Mouse (Mus musculus): ENCODE data around the gene Olfr688. TPM values are rescaled to one million over a fixed set of nuclear protein-coding genes. Genes with fewer than 3 reads are reported as not detected.

Gene Olfr688
- total RNA-seq (2021): not detected
- long read RNA-seq, experiment 1: 0 reads
- long read RNA-seq, experiment 2: 0 reads

- intact Hi-C loops (cut with DNase I): no loop called here
- no peak for DNase-seq
These were observed at the start of gene Olfr688 for GRCm38 (mm10) chr7:105287795-105288194. TSS of gene Olfr688 (plus strand) at chr7:105288095.

- intact Hi-C loops (cut with DNase I): no loop called here
These were observed 40.2 kb upstream of the Olfr688 start for GRCm38 (mm10) chr7:105247671-105248070.

GRCm38 (mm10) chr7:105248197-105248596 lies 39.7 kb upstream of the Olfr688 start:
- intact Hi-C loops (cut with DNase I): no loop called here
- DNase-seq: no peak

More at GRCm38 (mm10) chr7:105247671-105248070, 40.2 kb upstream of the Olfr688 start:
- no peak for DNase-seq

GRCm38 (mm10) chr7:105256656-105257055 lies 31.2 kb upstream of the Olfr688 start:
- no peak for DNase-seq
- intact Hi-C loops (cut with DNase I): no loop called here

- intact Hi-C loops (cut with DNase I): no loop called here
These were observed 15.5 kb upstream of the Olfr688 start for GRCm38 (mm10) chr7:105272426-105272825.

GRCm38 (mm10) chr7:105290051-105290450 lies 2.2 kb downstream of the Olfr688 start:
- intact Hi-C loops (cut with DNase I): no loop called here
- DNase-seq: no peak

More at GRCm38 (mm10) chr7:105272426-105272825, 15.5 kb upstream of the Olfr688 start:
- no peak for DNase-seq

- no peak for DNase-seq
- intact Hi-C loops (cut with DNase I): no loop called here
These were observed 23.0 kb downstream of the Olfr688 start, which contains the start of gene Olfr689 for GRCm38 (mm10) chr7:105310865-105311264. TSS of gene Olfr689 (plus strand) at chr7:105311165.

GRCm38 (mm10) chr7:105325302-105325701 lies 37.4 kb downstream of the Olfr688 start:
- intact Hi-C loops (cut with DNase I): no loop called here

GRCm38 (mm10) chr7:105334004-105334403 lies 46.1 kb downstream of the Olfr688 start, which contains the start of gene Olfr690:
TSS of gene Olfr690 (minus strand) at chr7:105334104.
- no peak for DNase-seq
- intact Hi-C loops (cut with DNase I): no loop called here

More at GRCm38 (mm10) chr7:105325302-105325701, 37.4 kb downstream of the Olfr688 start:
- DNase-seq: no peak

Other genes with a start within 250 kb of the Olfr688 start
- not detected for gene Olfr677, start 236.7 kb upstream of the Olfr688 start, total RNA-seq (2021)
- not detected for gene Olfr678, start 223.6 kb upstream of the Olfr688 start, total RNA-seq (2021)
- not detected for gene Olfr679, start 206.9 kb upstream of the Olfr688 start, total RNA-seq (2021)
- gene Olfr680-ps1, start 195.3 kb upstream of the Olfr688 start, total RNA-seq (2021): not detected
- not detected for gene Olfr681, start 171.3 kb upstream of the Olfr688 start, total RNA-seq (2021)
- gene Olfr683, start 141.1 kb upstream of the Olfr688 start, total RNA-seq (2021): not detected
- not detected for gene Olfr684, start 124.4 kb upstream of the Olfr688 start, total RNA-seq (2021)
- not detected for gene Olfr685, start 102.1 kb upstream of the Olfr688 start, total RNA-seq (2021)
- not detected for gene Olfr686, start 80.6 kb upstream of the Olfr688 start, total RNA-seq (2021)
- not detected for gene Olfr689, start 23.1 kb downstream of the Olfr688 start, total RNA-seq (2021)
- not detected for gene Olfr690, start 46.0 kb downstream of the Olfr688 start, total RNA-seq (2021)
- gene Olfr691, start 54.2 kb downstream of the Olfr688 start, total RNA-seq (2021): not detected
- gene Olfr692, start 80.1 kb downstream of the Olfr688 start, total RNA-seq (2021): not detected
- not detected for gene Gm5901, start 86.9 kb downstream of the Olfr688 start, total RNA-seq (2021)
- gene Fam160a2, start 112.0 kb downstream of the Olfr688 start, total RNA-seq (2021): 10 to 100 TPM; 11.0 to 12.2 TPM
- gene Cnga4, start 116.5 kb downstream of the Olfr688 start, total RNA-seq (2021): not detected
- not detected for gene Cckbr, start 137.6 kb downstream of the Olfr688 start, total RNA-seq (2021)
- gene Cavin3, start 194.2 kb downstream of the Olfr688 start, total RNA-seq (2021): 10 to 100 TPM; 10.1 to 13.2 TPM